Mouse (Mus musculus) adrenal gland, postnatal 36 days (tissue): ENCODE results near the gene Lancl1. TPM values are rescaled to one million over a fixed set of nuclear protein-coding genes. Genes with fewer than 3 reads are reported as not detected.

ENCODE experiments used
- DNase-seq, 2 experiments: peaks; one replicate each; pipeline ENCODE4 v3.0.0; 2021; ENCODE audit warnings: mixed read lengths in 1 of 2
- long read RNA-seq, 2 experiments: library from polyadenylated mRNA; stranded (forward); transcript quantifications; one replicate each; pipeline ENCODE4 v2.0.0; 2021; ENCODE audit warnings: borderline sequencing depth in 2 of 2
- total RNA-seq, 2 experiments: library from RNA; stranded (reverse); gene quantifications; 2 replicates each; pipeline ENCODE4 v1.2.3; 2021

The Lancl1 gene
- 10 to 100 TPM; 50.6 to 52.9 TPM for total RNA-seq
- long read RNA-seq, experiment 1, full-length matches to known transcripts = 39 of 68 reads
- long read RNA-seq, experiment 1, partial matches to known transcripts = 16 of 68 reads
- long read RNA-seq, experiment 1, other reads (novel, unspliced or antisense) = 13 of 68 reads
- long read RNA-seq, experiment 2, full-length matches to known transcripts = 8 of 14 reads
- long read RNA-seq, experiment 2, partial matches to known transcripts = 2 of 14 reads
- long read RNA-seq, experiment 2, other reads (novel, unspliced or antisense) = 4 of 14 reads

DNA sequence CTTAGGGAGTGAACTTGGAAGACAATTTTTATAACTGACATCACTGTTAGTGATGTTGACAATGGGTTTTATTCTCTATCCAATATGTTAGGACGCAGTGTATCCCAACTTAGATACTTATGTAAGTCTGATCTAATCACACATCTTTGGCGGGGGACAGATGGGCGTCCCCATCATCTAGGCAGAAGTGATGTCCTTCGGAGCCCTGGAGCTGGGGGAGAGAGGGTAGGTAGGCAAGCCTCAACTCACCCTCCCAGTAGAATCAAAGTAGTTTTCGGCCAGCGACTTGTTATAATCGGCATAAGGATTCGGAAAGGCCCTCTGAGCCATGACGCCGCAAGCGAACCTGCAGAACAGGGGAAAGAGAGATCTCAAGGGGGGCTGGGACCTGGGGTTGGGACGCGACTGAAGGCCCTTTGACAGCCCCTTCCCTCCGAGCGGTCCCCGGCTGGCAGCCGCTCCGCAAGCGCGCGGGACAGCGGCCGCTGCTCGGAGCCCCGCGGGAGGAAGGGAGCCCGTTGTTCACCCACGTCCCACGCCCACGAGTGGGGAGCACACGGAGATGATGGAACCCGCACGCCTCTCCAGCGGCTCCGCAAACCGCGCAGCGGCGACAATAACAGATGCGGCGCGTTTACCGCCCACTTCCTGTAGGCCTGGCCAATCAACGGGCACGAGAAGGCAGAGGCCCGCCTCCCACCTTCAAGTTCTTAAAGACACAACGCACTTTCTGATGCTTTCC, at the start of gene Lancl1:
Lancl1 (minus strand) TSS at position 627 of the 742 bp plus-strand sequence.
- DNase-seq = peak; percentile 89 to 91

DNA sequence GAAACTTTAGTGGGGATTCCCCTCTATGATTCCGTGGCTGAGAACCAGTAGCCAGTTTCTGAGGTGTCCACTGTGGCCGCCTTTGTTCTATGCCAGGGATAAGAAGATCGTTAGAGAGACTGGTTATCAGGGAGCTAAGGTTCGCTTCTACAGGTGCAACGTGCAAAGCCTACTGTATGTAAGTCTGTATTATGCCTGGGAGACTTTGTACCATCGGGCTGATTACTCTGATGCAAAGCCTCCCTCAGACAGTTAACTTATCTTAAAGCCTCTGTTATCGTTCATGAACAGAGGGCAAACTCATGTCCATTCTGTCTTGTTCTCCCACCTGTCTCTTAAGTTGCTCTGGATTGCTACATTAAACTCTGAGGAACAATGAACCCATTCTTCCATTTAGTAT, 40.5 kb upstream of the Lancl1 start:
- no peak for DNase-seq

DNA sequence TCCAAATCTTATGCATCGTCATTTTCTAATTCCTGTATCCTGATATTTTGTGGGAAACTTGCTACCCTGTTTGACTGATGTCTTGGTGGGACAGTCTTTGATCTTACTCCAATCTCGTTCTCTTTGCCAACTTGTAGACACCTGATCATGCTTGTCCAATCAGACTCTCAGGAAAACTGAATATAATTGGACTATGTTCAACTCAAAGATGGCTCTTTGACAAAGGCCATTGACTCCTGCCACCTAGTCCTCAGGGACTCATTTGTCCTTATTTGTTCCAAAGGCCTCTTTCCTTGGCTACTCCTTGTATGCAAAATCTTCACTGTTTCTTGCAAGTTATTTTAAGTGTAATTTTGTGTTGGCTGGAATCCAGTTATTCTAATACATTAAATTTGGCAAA, 40.0 kb upstream of the Lancl1 start:
- no peak for DNase-seq

DNA sequence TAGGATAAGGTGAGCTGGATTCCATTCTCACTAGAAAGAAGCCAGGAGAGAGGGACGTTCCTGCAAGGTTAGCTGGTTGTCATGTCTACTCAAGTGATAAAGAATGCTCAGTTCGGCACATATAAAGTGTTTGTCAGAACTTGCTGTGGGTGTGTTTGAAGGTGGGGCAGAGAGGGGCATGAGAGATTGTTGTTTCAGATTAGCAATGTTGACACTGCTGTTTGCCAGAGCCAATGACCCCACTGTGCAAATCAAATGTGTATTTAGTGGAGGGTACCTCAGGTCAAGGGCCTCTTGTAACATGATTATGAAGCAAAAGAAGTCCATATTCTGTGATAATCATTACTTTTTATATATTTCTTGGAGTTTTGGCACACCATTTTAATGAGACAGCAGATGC, 39.1 kb upstream of the Lancl1 start:
- DNase-seq = no peak

DNA sequence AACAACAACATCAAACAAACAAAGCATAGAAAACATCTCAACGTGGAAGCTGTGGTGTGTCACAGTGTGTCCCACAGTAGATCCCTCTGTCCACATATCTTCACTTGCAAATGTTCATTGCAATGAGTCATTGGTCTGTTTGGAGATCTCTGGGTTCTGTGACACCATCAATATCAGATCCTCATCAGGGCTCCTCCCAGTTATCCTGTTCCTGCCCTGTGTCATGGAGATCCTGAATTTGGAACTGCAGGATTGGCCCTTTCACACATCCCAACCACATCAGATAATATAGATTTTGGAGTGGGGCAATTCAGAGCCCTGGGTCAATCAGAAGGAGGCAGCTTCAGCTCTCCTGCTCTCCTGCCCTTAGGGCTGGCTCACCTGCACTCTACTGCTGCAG, 28.9 kb upstream of the Lancl1 start:
- no peak for DNase-seq

DNA sequence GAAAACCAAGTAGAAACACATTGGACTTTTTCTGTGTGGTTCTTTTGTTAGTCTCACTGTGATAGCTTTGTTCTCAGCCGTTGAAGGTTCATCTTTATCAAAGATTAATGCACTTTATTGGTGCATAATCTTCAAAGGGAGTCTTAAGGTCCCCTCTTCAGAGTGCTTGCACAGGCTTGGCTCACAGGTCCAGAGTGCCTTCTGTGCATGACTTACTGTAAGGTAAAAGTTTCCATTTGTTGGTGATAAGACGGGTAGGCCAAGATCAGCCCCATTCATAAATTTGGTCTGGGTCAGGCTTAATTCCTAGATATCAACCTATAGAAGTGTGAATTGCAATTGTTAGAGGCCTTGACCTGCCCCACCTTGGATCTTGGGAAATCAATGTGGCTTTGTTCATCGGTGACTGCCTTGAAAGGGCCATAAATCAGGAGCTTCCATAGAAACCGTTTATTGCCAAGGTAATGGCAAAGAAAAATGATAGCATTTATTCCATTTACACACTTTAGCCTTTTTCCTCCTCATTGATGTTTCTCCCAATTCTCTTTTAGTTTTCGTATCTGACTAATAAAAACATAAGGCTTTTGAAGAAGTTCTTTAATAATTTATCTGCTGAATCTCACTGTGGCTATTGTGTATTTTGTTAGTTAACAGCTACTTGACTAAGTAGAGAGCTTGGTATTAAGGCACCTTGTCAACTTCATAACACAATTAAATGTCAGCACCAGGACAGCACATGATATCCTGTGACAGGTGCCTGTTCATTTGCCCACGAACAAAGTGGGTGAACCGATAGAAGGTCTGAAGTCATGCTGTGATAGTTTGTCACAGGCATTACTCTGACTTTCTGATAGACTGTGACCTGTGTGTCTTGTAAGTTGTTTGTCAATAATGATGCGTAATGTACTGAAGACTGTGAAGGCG, 26.9 kb upstream of the Lancl1 start:
- no peak for DNase-seq

DNA sequence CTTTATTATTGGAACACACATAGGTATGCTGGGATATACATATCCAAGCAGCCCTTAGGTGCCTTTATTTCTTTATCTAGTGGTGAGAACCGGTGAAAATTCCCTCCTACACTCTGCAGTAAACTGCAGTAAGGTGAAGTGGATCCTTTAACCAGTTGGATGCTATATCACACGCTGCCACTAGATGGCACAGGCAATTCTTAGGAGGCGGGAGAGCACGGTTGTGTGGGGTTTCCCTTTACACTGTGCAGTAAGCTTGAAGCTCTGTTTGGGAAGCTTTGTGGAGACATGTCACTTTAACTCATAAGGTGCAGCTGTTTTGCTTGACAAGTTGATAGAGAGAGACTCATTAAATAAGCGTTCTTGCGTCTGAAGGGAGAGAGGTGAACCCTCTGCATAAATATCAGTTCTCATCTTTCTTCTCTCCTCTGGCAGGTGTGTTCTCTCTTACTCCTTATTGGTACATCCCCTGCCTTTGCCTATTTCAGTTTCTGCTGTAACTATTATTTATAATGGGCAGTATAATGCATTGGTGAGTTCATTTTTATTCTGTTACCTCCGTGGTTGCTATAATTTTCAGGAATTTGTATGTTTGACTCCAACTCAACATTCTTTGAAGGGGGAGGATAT, 22.9 kb upstream of the Lancl1 start:
- peak; percentile 68 to 70 for DNase-seq

DNA sequence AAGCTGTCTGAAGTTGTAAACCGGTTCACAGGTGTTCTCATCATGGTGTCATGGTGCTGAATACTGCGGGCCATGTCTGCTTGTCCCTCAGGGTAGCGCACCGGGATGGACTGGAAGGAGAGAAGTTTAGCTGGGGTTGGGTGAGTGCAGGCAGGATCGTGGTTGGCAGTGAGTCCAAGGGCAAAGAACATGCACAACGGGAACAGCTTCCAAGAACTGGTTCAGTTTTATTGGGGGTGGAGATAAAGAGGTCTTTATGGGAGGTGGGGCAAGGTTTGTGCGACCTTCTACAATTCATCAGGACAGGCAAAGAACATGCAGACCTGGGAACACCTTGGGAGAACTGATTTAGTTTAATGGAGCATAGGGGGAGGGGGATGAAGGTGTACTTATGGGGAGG, 17.1 kb upstream of the Lancl1 start:
- peak; percentile 16 to 24 for DNase-seq

DNA sequence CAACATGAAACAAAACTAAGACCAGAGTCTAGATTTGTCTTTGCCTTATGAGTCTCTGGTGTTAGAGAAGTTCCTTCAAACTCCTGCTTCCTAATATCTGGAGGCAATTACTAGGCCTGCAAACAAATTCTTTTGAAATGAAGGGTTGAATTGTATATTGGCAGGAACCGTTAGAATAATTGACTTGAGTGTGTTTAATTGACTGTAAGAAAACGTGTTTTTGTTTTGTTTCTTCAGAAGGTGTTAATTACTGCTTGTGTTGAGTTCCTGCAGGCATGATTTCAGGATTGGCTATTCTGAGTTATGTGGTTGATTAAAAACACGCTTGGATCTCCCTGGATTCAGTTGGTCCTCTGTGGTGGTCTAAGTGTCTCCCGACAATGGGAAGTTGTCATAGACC, 14.0 kb upstream of the Lancl1 start:
- no peak for DNase-seq

DNA sequence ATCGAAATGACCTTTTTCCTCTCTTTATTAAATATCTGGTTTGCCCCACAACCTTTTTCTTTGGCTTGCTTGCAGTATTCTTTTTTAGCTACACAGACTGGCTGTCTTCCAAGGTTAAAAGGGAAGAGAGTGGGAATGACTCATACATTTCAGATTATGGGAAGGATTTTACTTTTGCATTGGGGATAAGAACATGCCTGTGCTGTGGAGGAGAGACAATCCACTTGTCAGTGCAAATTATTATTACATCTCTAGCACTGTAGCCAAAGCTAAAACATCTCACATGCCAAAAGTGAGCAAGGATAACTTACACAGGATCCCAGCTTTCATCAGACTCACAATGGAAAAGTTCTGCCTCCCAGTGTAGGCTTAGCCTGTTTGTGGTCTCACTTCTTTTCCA, 10.9 kb upstream of the Lancl1 start:
- DNase-seq = peak in 1 of 2 experiments; percentile 15

DNA sequence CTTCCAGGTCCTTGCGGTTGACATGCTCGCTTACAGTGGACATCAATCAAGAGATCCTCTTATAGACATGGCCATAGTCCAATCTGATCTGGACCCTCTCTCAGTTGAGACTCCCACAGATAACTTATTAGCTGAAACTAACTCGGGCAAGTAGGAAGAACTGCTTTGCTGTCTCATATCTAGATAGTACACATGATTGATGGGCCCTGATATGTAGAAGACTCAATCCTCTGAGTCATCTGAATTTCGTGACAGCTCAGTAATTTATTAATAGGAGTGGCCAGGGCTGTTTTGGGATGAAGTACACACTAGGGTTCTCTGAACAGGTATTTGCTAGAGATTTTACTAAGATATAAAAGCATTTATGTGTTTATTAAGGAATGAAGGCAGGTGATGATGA, 10.0 kb upstream of the Lancl1 start:
- DNase-seq = peak in 1 of 2 experiments; percentile 20

DNA sequence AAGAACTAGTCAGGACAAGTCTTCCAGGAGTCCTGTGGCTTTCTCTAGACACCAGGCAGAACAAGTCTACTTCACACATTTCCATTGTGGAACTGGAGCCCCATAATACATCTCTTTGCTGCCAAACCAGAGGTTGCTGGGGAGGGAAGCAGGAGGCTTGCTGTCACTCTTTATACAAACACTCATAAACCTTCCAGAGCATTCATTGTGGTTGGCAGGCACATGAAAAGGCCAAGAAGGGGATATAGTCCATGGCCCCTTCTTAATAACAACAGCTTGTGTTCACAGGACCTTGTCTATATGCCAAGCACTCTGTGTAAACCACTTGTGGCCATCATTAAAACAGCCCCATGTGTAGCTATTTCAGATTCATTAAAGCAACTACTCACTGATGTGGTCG, 6.4 kb upstream of the Lancl1 start:
- no peak for DNase-seq

DNA sequence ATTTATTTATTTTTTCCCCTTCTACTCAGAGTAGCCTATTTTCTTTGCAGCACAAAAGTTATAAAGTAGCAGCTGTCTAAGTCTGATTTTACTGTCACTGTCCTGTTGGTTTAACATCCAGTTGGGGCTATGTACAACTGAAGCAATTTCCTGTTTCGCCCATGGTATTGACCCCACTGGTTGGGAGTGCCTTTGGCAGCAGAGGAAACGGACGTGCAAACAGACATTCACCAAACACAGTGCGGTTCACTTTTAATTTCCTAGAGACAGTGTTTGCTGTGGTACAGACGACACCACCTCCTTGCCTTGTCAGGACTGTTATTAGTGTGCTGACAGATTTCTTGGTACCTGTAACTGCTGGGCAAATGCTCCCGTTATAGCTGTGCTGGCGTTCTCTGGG, 3.9 kb upstream of the Lancl1 start:
- no peak for DNase-seq

DNA sequence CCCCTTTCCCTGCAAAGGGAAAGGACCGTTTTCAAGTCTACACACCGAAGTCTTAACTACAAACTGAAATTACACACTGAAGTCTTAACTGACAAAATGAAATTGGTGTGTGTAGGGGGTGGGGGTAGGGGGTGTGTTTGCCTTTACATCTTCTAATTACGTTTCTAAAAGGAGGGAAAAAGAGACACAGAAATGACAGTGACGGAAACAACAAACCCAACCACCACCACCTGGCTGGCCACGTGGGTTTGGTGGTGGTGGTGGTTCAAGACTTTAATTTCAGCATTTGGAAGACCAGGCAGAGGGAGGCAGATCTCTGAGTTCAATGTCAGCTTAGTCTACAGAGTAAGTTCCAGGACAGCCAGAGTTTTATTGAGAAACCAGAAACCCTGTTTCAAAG, 411 bp upstream of the Lancl1 start:
- DNase-seq = no peak

DNA sequence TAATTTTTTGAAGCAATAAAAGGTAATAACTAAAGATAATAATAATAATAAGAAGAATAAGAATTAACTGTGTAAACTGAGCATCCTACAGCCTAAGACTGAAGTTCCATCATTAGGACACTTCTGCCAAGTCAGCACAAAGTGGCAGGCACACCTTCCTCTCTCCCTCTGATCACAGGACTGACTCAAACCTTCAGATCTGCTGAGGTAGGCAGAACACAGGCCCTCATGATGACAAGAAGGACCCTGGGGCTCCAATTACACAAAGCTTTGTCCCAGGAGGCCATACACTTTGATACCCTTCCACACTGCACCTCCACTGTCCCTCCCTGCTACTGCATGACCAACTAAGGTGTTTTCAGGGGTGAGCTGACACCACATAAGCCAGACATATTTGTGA, 1.5 kb downstream of the Lancl1 start:
- no peak for DNase-seq

DNA sequence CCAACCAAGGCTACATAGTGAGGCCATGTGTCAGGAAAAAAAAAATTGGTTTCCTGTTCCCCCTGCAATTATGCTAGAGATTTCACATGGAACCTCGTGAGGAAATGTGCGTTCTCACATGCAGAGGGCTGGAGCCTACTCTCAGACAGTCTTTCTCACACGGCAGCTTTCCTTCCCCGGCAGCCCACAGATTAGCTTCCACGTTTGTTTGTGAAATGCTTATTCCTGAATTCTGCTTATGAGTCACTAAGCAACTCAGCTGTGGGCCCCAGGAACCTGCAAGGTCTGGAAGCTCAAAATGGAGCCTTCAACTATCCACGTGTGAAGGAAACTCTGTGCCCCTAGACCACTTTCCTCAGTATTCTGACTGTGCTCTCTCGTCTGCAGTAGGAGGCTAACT, 5.4 kb downstream of the Lancl1 start:
- DNase-seq = no peak

DNA sequence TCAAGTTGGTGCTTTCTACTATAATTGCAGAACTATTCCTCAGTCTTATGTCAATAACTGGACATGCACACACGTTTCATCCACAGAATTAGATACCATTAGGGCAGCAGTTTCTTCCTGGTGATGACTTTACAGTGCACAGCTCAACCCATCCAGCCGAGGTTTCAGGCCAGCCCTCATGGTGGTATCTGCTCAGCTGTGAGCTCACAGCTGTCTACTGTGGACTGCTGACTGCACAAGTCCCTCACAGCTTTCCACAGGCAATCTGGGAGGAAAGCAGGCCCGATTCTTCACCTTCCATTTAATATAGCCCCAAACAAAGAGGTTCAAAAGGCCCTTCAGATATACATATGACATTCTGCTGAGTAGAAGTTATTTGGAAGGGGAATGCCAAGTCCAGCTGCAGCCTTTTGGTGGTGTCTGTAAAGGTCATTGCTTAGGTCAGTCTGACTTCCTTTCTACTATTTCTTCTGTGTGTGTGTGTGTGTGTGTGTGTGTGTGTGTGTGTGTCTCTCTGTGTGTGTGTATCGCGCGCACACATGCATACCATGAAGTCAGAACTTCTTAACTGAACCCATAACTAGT, 11.7 kb downstream of the Lancl1 start:
- DNase-seq = no peak

DNA sequence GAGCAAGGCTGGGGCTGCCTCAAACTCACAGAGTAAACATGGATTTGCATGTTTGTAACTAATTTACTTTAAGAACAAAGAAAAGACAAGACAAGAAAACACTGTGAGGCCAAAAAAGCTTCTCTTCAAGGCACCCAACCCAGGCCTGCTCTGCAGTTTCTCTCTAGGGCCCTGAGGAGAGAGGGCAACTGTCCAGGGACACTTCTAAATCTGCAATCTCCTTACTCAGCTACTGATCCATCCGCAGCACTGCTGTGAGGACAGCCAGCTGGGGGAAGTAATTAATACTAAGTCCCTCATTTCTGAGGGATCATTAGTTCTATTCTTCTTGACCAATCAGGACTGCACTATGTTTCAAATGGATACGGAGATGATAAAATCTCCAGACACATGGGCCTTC, 12.5 kb downstream of the Lancl1 start:
- no peak for DNase-seq

DNA sequence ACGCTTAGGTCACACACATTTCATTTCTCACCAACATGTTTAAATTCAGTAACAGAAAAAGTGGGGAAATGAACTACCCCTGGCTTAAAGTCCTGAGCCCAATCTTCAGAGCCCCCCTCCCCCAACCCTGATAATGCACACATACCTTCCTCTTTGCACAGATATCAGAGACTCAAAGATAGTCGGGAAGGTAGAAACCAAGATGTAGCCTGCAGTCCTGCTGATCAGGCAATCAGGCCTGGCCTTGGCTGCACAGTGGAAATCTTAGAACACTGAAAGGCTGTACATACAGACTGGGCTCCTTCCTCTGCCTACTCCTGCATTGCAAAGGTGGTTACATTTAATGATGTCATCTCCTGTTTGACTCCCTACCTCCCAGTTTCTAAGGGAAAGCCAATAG, 15.9 kb downstream of the Lancl1 start:
- no peak for DNase-seq

DNA sequence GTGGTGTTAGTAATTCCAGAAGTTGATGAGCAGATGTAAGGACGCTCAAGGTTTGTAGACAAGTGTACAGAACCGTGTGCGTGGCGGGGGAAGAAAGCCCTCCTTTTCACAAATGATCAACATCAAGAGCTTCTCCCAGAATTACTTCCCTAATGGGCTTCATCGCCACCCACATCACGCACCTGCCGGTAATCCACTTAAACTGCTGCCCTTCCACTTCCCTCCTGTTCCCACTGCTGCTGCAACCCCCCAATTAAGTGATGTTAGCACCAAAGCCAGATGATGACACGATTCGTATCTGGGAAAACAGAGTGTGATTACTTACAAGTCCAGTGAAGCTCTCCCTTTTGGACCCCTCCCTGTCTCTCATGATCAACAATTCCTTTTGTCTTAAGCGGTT, 16.6 kb downstream of the Lancl1 start:
- no peak for DNase-seq

DNA sequence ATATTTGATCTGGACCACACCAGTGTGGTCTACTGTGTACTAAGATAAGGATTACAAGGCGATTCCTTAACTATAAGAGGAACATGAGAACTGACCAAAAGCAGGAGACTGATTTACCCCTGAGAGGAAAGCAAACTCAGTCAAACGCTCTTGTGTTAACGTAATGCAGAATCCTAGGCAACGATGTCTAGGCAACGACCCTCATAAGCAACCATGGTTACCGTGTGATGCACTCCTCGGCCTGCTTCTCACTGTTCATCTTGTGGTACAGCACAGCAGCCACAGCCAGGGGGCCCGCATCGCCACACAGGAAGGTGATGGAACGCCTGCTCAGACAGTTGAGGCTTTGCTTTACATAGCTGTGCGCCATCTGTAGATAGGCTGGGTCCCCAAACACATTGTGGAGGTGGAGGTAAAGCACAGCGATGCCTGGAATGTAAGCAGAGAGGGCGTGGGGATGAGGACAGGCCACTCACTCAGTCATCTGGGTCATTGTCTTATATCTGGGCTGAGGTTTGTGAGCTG, 18.0 kb downstream of the Lancl1 start:
- no peak for DNase-seq
